Mouse (Mus musculus) kidney, postnatal 25 days (tissue): ENCODE data around the gene Mink1.

Experiments
- DNase-seq, 2 experiments: peaks; one replicate each; pipeline ENCODE4 v3.0.0; 2021; ENCODE audit warnings: mixed read lengths in 2 of 2

The Mink1 gene

DNA sequence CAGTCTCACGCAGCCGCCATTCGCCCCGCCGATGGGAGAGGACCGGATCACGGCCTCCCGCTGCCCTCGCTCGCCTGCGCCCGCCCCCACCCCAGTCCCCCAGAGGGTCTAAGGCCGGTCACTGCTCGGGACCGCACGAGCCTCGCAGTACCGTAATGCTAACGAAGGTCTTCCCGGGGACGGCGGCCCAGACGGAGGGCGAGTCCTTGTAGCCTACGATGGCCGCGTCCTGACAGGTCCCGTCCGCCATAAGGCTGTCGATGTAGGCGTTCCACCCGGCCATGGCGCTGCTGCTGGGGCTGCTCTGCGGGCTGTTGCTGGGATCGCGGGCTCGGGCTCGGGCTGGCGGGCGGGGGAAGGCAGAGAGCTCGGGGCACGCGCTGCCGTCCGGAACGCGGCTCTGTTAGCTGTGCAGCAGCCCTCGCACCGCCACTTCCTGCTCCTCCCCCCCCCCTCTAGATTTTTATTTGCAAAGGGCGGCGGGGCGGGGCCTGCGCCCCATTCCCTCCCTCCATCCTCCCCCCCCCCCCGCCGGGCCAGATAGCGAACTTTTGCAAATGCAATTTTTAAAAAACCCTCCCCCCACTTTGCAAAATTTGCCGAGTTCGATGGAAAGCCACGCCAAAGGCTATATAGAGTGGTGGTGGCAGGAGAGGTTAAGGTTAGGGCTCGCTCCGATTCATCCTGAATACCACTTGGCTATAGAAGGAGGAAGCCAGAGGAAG lies 91.7 kb downstream of the Mink1 start, which contains the start of gene Pfn1:
Gene Pfn1 (minus strand): TSS at position 447 of the 725 bp plus-strand sequence.
- DNase-seq: peak; percentile 86 to 90

GRCm38 (mm10) chr11:70654923-70655570 lies 92.4 kb downstream of the Mink1 start:
- DNase-seq: peak; percentile 84 to 92

DNA sequence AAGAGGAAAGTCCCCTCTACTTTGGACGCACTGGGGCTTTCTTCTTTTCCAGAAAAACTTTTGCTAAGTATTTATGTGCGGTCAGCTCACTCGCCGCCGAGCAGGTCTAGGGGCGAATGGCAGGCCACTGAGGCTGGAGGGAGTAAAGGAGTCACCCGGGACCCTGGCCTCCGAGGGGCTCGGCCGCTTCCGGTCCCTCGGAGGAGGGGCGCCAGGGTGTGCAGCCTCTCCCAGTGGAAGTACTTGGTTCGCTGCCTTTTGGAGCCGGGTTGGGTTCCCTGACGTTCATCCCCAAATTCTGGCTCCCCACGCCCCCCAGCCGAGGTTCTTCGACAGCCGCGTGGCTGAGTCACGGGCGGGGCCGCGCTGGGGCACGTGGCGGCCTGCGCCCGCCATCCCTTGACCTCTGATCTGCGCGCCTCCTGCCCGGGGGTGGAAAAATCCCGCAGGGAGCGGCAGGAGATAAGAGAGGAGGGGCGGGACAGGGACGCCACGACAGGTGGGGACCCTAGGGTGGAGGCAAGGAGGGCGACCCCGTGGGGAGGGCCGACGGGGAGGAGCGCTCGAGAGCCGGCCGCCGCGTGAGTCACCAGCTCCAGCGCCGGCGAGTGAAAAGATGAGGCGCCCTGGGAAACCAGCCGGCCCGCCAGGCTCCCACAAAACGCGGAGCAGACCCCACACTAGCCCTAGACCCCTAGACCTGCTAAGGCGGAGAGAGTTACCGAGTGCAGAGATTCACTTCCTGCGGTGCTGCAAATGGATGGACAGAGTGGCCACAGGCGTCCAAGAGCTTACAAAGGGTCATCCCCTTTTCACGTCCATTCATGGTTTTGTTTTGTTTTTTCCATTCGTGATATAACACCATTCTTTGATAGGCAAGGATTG lies 93.1 kb downstream of the Mink1 start:
- DNase-seq: peak; percentile 47 to 79

DNA sequence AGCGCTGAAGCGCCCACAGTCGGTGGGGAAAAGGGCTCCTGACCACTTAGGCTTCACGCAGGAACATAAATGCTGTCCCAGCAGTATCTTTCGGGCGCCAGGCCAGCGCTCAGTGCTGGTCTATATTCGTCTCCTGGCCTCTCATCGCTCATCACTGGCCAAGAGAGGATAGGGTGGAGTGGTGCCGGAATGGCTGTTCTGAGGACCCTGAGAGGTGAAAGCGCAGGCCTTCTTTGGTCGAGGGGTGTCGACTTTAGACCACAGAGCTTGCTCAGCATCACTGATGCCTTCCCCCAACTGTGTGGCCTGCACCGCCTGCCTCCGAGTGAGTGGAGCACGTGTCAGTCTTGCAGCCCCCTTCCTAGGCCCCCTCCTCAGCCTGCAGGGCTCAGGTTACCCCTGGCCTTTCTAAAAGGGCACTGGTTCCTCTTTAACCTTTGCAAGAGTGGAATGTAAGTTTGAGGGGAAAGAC lies 93.8 kb downstream of the Mink1 start:
- DNase-seq: peak; percentile 71

DNA sequence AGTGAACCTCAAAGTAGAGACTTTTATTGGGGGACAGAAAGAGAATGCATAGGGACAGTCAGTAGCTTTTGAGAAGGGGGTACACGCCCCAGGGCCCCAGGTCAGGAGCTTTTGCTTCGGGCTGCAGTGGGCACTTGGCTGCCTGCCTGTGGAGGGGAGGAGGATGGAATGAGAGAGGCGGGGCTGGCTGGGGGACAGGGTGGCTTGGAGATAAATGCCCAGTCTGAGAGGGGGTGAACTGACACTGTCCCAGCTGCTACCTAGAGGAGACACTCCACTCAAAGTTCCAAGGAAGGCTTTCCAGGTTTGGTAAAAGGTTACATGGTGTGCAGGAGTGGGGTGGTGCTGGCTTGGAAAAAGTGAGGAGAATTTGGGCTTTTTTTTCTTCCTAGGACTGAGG lies 94.3 kb downstream of the Mink1 start, which contains the start of gene Eno3:
Gene Eno3 (plus strand): TSS at position 239 of the 400 bp plus-strand sequence.
- peak in 1 of 2 experiments; percentile 47 for DNase-seq

DNA sequence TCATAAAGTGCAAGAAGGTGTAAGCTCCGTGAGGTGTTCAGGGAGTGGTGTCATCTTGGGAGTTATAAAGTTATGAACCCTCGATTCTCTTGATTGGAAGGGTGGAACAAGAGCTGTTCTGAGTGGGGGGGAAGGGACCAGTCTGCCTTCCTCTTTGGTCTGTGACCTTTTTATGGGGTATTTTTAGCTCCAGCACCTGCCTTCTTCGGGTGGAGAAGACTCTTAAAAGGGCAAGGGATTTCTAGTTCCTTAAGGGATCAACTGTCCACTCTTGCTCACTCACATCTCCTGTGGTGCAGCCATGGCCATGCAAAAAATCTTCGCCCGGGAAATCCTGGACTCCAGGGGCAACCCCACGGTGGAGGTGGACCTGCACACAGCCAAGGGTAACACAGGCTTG lies 94.9 kb downstream of the Mink1 start:
- DNase-seq: no peak

DNA sequence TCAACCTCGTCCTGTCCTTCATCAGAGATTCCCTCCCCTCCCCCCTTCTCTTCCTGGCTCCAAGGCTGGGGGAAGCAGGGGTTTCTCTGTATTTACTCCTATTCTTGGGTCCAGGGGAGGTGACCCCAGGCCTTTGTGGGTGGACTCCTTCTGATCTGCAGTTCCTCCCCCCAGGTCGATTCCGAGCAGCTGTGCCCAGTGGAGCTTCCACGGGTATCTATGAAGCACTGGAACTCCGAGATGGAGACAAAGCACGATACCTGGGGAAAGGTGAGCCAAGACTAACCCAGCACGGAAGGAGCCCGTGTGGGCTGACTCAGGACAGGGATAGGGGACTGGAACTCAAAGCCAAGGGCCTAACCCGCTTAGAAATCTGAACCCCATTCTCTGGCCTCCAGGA lies 95.3 kb downstream of the Mink1 start:
- no peak for DNase-seq

- no peak for DNase-seq
Measured at GRCm38 (mm10) chr11:70658521-70658920, 95.8 kb downstream of the Mink1 start.

DNA sequence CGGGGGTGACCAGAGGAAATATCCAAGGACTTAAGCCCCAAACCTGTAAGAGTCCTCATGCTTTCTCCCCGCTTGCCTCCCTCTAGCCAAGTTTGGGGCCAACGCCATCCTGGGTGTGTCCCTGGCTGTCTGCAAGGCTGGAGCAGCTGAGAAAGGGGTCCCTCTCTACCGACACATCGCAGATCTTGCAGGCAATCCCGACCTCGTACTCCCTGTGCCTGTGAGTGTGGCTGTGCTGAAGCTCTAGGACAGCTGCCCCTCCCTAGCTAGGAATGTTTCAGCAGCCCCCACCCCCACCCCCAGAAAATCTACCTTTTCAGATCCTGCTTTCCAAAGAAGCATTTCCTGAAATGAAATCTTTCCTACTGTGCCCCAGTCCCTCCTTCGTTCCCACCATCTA lies 96.3 kb downstream of the Mink1 start:
- DNase-seq: no peak

- no peak for DNase-seq
Measured at GRCm38 (mm10) chr11:70660571-70660970, 97.9 kb downstream of the Mink1 start.

- no peak for DNase-seq
Measured at GRCm38 (mm10) chr11:70663101-70663500, 100.4 kb downstream of the Mink1 start.

GRCm38 (mm10) chr11:70663957-70664356 lies 101.3 kb downstream of the Mink1 start:
- DNase-seq: no peak
